Mouse (Mus musculus): Measurements from ENCODE around the gene Pls3. TPM values are rescaled to one million over a fixed set of nuclear protein-coding genes. Genes with fewer than 3 reads are reported as not detected.
"Not testable (repeated sequence)": the region's sequence is repeated elsewhere in the genome, so short reads cannot be mapped to it uniquely, and the experiment has no call there.

Pls3 gene
- polyA plus RNA-seq, 1 experiment: 86.4 TPM

GRCm38 (mm10) chrX:75779796-75780195, 95.2 kb downstream of the Pls3 start:
- DNase-seq (ENCODE audit: extremely low spot score in 1 of 2, low spot score in 1 of 2): no peak

- no peak for DNase-seq (ENCODE audit: extremely low spot score in 1 of 2, low spot score in 1 of 2)
These were observed 97.5 kb downstream of the Pls3 start for GRCm38 (mm10) chrX:75777461-75777860.

GRCm38 (mm10) chrX:75764794-75765328, 110.1 kb downstream of the Pls3 start:
- DNase-seq (ENCODE audit: extremely low spot score in 1 of 2, low spot score in 1 of 2): no peak

- peak; percentile 33 to 77 for DNase-seq (ENCODE audit: extremely low spot score in 1 of 2, low spot score in 1 of 2)
These were observed 110.7 kb downstream of the Pls3 start for GRCm38 (mm10) chrX:75764135-75764793.

- DNase-seq (ENCODE audit: extremely low spot score in 1 of 2, low spot score in 1 of 2): not testable (repeated sequence)
These were observed 115.5 kb downstream of the Pls3 start for GRCm38 (mm10) chrX:75759461-75759860.

GRCm38 (mm10) chrX:75759036-75759435, 115.9 kb downstream of the Pls3 start:
- peak in 1 of 2 experiments; percentile 76 for DNase-seq (ENCODE audit: extremely low spot score in 1 of 2, low spot score in 1 of 2)

- DNase-seq (ENCODE audit: extremely low spot score in 1 of 2, low spot score in 1 of 2): peak in 1 of 2 experiments; percentile 78
These were observed 117.0 kb downstream of the Pls3 start for GRCm38 (mm10) chrX:75757966-75758365.

- DNase-seq (ENCODE audit: extremely low spot score in 1 of 2, low spot score in 1 of 2): not testable (repeated sequence)
These were observed 120.5 kb downstream of the Pls3 start for GRCm38 (mm10) chrX:75754531-75754930.

GRCm38 (mm10) chrX:75750126-75750725, 124.8 kb downstream of the Pls3 start:
- DNase-seq (ENCODE audit: extremely low spot score in 1 of 2, low spot score in 1 of 2): peak in 1 of 2 experiments; percentile 70

GRCm38 (mm10) chrX:75749312-75749711, 125.7 kb downstream of the Pls3 start:
- DNase-seq (ENCODE audit: extremely low spot score in 1 of 2, low spot score in 1 of 2): peak in 1 of 2 experiments; percentile 77

GRCm38 (mm10) chrX:75744466-75744865, 130.5 kb downstream of the Pls3 start:
- DNase-seq (ENCODE audit: extremely low spot score in 1 of 2, low spot score in 1 of 2): peak in 1 of 2 experiments; percentile 83

- not testable (repeated sequence) for DNase-seq (ENCODE audit: extremely low spot score in 1 of 2, low spot score in 1 of 2)
These were observed 135.5 kb downstream of the Pls3 start for GRCm38 (mm10) chrX:75739464-75739863.
